Mouse (Mus musculus): ENCODE results near the gene Snx1.

Snx1 gene

DNA sequence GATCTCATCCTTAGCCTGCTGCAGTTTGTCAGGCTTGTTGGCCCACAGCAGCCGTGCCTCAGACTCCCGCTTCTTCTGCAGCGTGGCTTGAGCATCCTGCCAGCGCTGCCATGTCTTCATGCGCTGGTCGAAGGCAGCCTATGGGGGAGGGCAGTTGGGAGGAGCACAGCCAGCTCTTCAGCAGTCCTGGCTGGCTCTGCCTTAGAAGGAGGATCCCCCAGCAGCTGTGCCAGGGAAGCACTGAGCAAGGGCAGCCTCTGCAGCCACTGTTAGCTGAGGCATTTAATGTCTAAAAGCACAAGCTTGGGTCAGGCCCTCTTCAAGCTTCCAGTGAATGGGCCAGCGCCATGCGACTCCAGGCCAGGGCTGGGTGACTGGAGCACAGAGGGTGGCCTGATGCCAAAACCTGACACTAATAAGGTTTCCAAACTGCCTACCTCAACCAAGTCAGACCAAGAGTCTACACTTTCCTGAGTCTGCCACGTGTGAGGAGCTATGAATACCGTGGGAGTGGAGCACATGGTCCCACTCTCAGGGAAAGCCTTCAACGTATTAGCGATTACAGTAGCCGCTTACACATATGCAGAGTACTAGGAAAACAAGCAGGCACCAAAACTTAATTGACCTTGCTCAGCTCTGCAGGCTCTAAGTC lies 35.7 kb downstream of the Snx1 start:
- no peak for DNase-seq (ENCODE audit: low read depth, low spot score)

DNA sequence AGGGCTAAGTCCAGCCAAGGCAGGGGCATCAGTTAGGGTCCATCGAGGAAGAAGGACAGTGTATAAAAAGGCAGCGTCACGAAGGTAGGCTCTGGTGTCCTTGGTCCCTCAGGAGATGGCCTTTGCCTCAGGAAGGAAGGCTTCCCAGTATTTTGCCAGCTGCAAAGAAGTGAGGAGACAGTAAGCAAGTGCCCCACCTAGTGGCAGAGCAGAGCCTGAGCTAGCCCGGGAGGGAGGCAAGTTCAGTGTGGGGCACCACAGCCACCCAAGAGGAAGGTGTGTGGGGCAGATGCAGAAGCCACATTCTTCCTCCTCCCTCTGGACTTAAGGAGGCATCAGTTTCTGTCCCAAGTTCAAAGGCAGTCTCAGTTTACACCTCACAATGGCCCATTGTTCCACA lies 38.0 kb downstream of the Snx1 start:
- DNase-seq (ENCODE audit: low read depth, low spot score) = peak; percentile 36

DNA sequence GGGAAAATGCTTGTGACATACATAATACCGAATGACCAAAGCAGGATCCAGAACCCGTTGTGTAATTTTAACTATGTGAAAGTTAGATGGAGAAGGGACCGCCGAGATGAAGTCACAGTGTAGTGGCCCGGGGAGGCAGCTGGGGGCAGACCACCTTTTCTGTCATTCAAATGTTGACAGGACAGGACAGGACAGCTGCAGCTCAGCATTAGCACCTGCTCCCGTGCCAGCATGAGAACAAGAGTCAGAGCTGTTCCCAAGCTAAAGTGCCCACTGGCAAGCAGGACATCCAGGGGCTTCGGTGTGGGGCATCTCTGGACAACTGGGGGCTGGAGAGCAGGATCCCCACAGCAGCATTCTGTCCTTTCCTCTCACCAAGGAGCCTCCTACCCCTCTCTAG lies 39.3 kb downstream of the Snx1 start:
- DNase-seq (ENCODE audit: low read depth, low spot score) = no peak

DNA sequence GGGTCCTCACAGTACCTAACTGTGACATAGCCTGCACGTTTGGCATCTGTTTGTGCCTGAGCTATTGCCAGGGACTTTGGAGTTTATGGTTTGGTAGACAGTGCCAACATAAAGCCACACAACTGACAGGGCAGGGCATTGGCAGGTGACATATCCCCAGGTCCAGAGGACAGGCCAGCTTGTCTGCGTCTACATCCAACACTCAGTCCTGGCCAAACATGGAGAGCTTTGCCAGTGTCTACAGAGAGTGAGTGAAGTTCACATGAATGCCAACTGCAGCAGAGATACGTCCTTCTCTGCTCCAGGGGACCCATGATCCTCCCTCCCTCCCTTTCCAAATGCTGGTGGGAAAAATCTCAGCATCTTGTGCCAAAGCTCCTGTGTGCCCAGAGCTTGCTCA lies 42.2 kb downstream of the Snx1 start:
- no peak for DNase-seq (ENCODE audit: low read depth, low spot score)

DNA sequence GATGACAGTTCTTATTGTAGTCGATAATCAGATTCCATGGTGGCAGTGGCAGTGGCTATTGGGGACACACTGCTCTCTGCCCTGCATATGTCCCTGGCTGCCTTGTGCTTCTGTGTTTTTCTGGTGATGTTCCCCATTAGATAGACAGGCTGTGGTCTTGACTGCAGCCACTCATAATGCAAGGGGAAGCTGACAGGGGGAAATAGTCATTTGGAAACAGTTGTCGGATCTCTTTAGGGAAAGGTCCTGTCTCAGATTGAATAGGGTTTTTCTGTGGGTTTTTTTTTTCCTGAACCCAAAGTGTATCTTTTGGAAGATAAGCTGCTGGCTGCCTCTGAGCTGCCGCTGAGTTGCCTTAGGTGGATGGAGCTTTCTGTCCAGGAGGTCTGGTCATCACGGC lies 44.4 kb downstream of the Snx1 start:
- no peak for DNase-seq (ENCODE audit: low read depth, low spot score)

DNA sequence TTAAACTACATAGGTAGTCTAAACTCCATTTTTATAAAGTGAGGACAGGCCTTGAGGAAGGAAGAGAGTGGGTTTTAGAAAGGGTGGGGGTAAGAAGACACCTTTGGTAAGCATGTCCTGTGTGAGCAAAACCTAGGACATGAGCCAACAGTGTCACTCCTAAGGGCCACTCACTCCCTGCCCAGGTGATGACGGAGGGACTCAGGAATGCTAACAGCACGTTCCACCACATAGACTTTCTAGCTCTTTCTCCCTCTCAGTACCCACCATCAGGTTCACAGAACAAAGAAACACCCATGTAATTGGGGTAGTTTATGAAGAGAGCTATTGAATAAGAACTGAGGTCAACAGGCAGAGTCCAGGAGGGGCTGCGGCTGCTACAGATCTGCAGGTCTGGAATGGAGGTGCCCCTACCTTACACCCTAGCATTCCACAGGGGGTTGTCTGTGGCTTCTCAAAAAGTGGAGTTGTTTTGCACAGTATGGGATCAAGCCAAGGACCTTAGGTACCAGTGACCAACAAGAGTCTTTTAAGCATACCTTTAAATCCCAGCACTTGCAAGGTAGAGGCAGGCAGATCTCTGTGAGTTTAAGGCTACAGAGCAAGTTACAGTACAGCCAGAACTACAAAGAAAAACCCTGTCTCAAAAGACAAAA lies 45.5 kb downstream of the Snx1 start:
- no peak for DNase-seq (ENCODE audit: low read depth, low spot score)

DNA sequence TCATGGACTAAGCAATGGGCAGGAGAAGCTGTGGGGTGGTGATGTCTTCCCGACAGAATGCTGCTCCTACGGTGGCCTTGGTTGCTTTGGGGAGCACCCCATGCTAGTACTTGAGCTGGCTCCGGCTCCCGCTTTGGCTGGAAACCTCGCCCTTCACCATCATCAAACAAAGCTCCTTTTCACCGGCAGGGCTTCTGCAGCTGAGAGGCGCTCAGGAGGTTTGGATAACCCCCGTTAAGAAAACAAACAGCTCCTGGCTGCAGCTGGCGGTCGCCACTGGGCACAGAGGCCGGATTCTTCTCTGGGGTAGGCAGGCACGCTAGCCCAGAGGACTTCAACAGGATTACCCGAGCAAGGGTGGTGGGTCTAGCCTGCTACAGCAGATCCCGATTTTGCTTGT lies 47.9 kb downstream of the Snx1 start:
- no peak for DNase-seq (ENCODE audit: low read depth, low spot score)

DNA sequence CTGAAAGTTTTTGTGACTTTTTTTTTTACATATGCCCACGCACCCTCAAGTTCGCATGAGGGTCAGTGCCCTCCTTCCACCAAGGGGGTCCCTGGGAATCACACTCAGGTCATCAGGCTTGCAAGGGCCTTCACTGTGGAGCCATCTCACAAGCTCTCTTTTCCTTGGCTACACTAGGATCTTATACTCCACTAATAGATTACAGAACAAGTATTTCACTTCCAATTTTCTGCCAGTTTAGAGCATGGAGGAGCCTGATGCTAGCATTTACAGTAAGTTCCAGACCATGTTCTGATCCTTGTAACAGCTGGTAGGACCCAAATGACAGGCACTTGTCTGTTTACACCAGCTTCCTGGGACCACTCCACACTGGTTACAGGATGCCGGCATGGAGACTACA lies 48.3 kb downstream of the Snx1 start:
- DNase-seq (ENCODE audit: low read depth, low spot score) = no peak

DNA sequence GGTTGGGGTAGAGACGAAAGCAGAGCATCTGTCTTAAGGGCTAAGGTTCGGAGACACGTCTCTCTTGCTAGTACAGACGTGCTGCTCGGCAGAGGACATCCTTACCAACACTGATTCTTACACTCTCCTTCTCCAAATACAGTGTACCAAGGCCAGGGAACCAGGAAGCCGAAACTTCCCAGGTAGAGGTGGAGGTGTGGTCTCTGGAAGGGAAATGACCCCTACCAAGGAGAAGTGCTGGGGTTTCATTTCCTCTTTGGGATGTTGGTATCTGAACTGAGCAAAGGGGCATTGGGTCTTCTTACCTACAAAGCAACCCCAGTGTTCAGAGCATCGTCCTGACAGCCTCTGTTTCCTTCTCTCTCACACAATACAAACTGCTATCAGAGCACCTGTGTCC lies 53.6 kb downstream of the Snx1 start:
- DNase-seq (ENCODE audit: low read depth, low spot score) = no peak

DNA sequence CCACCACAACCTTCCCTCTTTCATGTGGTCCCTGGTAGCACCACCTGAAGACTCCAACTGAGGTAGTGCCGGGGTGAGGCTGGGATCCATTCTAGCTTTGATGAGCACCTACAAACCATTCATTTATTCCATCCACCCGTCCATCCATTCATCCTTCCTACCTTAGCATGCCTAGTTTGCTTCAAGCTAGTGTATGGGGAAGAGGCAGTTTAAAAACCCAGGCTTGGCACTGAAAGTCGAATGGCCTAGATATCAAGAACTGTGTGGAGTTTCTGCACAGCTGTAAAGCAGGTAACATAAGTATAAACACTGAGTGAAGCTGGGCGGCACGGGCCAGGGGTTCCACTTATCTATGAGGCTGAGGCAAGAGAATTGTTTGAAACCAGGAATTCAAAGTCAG lies 56.2 kb downstream of the Snx1 start:
- no peak for DNase-seq (ENCODE audit: low read depth, low spot score)

DNA sequence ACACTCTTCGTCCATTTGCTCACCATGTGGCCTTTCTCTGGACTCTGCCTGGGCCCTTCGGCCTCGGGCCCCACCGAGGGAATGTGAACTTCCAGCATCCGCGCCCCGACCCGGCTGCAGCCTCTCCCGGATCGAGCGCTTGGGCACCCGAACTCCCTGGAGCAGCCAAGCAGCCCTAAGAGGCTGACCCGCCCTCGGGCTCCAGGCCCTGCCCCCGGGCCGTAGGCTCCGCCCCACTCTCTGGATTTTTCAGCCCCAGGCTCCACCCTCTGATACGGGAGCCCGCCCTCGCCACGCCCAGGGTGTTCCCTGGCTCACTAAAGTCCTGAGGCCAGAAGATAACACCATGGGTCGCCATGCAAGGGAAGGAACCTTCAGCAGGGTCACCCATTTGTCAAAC lies 56.8 kb downstream of the Snx1 start, which contains the start of gene Snx22:
Snx22 (minus strand) TSS at position 137 of the 400 bp plus-strand sequence.
- peak; percentile 50 for DNase-seq (ENCODE audit: low read depth, low spot score)

DNA sequence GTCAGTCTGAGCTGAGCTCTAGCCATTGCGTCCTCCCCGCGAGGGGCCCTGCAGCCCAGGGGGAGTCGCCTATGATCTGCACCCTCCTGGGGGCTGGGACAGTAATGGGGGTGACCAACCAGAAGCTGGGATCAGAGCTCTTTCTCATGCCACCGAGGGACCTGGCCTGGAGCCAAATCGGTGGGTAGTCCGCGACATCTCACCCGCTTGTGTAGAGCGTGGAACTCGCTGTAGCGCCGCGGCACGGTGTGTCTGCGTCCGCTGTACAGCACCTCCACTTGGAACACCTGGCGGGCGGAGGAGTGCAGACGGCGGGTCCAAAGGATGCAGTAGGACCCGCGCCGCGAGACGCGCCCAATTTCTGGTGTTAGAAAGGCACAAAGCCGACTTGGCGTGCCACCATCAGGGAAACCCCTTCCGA lies 57.4 kb downstream of the Snx1 start:
- DNase-seq (ENCODE audit: low read depth, low spot score) = no peak

DNA sequence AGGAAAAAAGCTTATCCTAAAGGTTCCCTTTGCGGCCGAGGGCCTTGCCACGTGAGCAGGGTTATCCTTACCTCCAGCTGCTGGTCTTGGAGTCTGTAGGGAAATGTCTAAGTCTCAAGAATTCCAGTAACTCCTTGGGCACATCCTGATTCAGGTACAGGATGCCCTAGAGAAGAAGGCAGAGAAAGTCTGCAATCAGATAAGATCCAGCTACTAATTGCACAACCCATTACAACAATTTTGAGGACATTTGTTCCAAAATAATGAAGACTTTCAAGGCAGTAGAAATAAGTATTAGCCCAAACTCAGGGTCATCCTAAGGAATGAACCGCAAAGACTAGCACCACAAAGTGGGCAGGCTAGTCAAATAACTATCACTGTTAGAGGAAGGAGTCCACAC lies 58.3 kb downstream of the Snx1 start:
- DNase-seq (ENCODE audit: low read depth, low spot score) = no peak

DNA sequence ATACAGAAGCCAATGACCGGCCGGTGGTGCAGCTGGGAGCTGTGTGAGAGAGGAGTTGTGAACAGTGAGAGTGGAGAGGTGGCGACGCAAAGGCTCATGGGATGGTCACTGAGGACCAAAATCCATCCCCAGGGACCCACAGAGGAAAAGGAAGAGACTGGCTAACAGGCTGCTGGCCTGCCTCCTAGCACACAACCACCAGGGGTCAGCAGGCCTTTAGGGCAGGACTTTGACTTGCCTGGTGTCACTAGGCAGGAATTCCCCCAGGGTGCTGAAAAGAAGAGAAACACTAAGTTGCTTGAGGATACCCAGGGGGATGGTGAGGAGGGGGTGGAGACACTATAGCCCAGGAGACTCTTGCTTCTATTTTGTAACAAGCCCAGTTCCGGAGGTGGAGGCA lies 58.8 kb downstream of the Snx1 start:
- no peak for DNase-seq (ENCODE audit: low read depth, low spot score)

DNA sequence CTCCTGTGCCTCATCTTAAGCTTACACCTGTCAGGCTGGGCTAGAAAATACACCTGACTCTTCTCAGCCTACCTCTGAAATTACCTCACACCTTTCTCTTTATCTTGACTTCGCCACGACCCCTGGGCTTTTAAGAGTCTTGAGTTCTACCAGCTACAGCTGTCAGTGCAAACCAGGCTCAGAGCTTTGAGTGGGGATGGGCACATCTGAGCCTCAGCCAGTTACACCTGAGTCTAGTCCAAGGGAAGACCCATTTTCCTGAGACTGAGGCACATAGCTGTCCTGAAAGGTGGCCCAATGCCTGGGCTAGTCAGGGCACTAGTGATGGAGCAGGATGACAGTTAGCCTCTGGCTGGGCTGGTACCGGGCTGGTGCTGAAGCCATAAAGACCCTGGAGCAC lies 59.6 kb downstream of the Snx1 start:
- DNase-seq (ENCODE audit: low read depth, low spot score) = no peak

DNA sequence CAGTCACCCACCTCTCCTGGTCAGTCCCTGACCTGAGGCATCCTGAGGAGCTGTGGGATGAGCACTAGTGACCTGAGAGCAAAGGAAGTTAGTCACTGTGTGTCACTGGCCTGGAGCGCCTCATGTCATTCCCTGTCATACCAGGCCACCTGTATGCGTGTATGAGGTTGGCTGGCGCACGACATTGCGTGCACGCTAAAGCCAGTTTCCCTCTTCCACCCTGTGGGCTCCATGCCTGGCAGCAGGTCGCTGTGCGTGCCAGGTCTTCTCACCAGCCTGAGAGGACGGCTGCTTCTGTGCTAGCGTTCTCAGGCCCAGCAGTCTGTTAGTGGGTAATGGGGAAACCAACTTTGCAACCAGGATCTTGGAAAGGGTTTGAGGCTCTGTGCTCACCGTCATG lies 62.1 kb downstream of the Snx1 start:
- DNase-seq (ENCODE audit: low read depth, low spot score) = no peak

DNA sequence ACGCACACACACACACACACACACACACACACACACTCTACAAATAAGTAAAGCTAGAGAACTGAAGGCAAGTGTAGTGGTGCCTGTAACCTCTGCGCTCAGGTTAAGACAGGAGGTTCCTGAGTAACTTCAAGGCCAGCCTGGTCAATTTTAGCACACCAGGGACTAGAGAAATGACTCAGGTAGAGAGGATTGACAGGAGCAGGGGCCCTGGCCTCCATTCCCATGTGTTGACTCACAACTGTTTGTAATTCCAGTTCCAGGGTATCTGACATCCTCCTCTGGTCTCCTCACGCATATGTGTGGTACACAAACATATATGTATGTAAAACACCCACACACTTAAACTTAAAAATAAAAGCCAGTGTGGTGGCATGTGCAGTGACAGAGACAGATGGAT lies 62.9 kb downstream of the Snx1 start:
- DNase-seq (ENCODE audit: low read depth, low spot score) = no peak

DNA sequence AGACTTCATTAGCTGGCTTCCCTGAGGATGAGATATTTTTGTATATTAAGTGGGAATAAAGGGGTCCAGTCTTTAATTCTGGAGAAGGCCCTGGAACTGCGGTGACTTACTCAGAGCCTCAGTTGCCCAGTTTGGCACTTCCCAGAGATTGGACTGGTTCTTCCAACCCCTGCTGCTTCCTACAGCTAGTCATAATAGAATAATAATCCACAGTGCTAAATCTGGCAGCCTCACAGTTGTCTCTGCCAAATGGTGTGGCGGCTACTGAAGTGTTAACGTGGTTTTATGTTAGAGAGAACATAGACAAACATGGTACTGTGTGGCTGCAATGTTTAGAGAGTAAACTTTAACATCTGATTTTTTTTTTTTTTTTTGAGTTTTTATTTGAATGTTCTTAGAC lies 64.7 kb downstream of the Snx1 start:
- no peak for DNase-seq (ENCODE audit: low read depth, low spot score)

DNA sequence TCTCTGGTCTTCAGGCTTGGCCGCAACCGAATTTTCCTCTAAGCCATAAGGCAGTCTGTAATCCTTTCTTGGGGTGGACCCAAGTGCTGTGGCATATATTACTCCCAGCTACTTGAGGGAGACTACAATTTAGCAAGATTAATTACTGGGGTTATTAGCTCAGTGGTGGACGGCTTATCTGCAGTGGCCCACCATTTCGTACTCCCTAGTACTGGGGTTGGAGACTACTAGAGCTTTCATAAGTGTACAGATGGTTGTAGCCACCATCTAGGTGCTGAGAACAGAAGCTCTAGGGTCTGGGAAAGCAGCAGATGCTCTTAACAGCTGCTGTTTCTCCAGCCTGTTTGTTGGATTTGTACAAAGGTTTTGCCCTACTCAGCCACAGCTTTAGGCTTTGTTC lies 65.4 kb downstream of the Snx1 start:
- DNase-seq (ENCODE audit: low read depth, low spot score) = no peak

DNA sequence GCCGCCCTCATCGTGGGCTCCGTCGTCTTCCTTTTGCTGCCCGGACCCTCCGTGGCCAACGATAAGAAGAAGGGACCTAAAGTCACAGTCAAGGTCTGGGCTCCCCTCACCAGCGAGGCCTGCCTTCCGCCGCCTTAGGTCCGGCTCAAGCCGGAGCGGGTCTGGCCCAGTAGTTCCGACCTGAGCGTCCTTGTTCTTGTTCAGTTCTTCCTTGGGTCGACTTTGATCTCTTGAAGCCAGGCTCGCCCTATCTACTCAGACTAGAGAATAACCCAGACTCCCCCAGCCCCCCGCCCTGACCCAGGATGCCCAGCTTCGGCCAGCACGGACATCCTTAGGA lies 66.1 kb downstream of the Snx1 start:
- no peak for DNase-seq (ENCODE audit: low read depth, low spot score)

DNA sequence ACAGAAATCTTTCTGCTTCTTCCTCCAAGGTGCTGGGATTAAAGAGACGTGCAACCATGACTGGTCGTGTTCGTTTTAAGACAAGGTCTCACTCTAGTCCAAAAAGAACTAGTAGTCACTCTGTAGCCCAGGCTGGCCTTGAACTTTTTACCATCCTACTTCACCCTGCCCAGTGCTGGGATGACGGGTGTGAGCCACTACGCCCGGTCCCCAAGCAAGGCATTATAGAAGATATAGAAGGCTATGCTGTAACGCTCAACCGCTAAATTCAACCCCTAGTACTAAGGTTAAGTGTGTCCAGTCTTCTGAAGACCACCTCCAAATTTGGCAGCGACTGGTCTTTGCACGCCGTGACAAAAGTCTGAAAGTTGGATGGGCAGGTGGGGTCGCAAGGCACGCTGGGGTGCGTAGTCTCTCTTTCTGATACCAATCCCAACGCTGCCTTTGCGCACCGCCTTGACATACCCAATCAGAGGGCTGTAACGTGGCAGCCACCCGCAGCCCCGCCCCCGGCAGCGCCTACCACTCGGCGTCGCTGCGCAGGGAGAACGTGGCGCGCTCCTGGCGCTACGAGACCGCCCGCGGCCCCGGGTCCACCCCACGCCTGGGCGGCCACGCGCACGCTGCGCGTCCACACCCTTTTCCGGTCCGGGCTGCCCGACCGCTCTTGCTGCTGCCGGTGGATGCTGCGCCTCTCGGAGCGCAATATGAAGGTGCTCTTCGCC lies 66.6 kb downstream of the Snx1 start, which contains the start of gene Ppib:
Ppib (plus strand) TSS at position 640 of the 725 bp plus-strand sequence.
- peak; percentile 90 for DNase-seq (ENCODE audit: low read depth, low spot score)

DNA sequence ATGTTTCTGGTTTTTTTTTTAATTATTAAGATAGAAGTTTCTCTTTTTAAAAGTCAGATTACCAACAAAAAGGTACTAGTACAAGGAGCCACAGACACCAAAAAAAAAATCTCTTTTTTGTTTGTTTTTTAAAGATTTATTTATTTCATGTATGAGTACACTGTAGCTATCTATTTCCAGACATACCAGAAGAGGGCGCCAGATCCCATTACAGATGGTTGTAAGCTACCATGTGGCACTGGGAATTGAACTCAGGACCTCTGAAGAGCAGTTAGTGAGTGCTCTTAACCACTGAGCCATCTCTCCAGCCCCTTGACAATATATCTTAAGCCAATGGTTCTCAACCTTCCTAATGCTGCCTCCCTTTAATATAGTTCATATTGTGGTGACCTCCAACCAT lies 72.8 kb downstream of the Snx1 start:
- no peak for DNase-seq (ENCODE audit: low read depth, low spot score)

DNA sequence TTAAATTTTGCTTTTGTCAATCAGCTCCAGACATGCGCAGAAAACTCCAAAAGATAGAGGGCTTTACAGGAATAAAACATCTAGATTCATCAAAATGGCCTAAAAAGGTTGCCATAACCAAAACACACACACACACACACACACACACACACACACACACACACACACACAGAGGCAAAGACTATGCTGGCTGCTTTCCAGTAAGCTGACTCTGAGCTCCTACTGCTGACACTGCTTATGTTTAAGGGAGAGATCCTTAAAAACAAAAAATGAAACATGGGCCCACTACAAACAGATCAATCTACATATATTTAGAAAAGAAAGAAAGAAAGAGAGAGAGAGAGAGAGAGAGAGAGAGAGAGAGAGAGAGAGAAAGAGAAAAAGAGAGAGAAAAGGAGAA lies 73.7 kb downstream of the Snx1 start:
- no peak for DNase-seq (ENCODE audit: low read depth, low spot score)
